Mouse (Mus musculus) cortical plate, adult 2 months (tissue): ENCODE data around the gene Fgfr2. TPM values are rescaled to one million over a fixed set of nuclear protein-coding genes. Genes with fewer than 3 reads are reported as not detected.
A peak's percentile ranks its signal among the peaks of the same experiment; 100 is the strongest.

Experiments
- H3K27ac ChIP-seq: fragments of 200-500 bp; 2 replicates; pipeline ENCODE4 v1.5.1; 2012; ENCODE audit warnings: low read length, control low read depth, inconsistent platforms; ENCODE audit not compliant: insufficient read depth
- H3K4me1 ChIP-seq: fragments of 200-500 bp; 2 replicates; pipeline ENCODE4 v1.6.1; 2011; ENCODE audit warnings: low read length; ENCODE audit not compliant: control insufficient read depth, insufficient read depth
- H3K4me3 ChIP-seq: fragments of 200-500 bp; 2 replicates; pipeline ENCODE4 v1.5.1; 2011; ENCODE audit warnings: mild to moderate bottlenecking, low read length, control low read depth; ENCODE audit not compliant: insufficient read depth
- CTCF ChIP-seq: fragments of 200-500 bp; IDR thresholded peaks from 2 replicates; pipeline ENCODE4 v1.5.1; 2011; ENCODE audit warnings: mild to moderate bottlenecking, control low read depth, low read length; ENCODE audit not compliant: insufficient read depth; ENCODE audit errors: extremely low read depth
- POLR2A ChIP-seq: fragments of 200-500 bp; IDR thresholded peaks from 2 replicates; pipeline ENCODE4 v1.6.1; 2011; ENCODE audit warnings: mild to moderate bottlenecking, low read length, control low read depth; ENCODE audit not compliant: insufficient read depth; ENCODE audit errors: extremely low read depth
- polyA plus RNA-seq: library from polyadenylated mRNA; depleted of rRNA; stranded (reverse); fragments of >200 nt; gene quantifications from 2 replicates; pipeline ENCODE4 v1.2.3, GENCODE M21; 2012

Fgfr2 gene
- polyA plus RNA-seq, 1 experiment: 50.4 TPM

DNA sequence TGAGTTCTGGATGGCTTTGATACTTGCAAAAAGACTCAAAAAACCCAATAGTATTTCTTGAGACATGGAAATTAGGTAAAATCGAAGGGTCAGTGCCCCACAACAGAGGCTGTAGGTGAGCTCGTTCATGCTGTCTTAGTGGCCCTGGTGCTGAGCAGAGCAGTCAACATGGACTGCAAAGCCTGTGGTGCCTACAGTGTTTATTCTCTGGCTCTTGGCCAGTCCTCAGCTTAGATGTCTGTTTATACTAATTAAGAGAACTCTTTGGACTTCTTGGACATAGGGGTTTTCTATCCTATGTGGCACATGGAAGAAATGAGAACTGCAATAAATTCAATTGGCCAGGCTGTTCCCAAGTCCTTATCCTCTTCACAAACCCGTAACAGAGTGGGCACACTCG is 2811.8 kb downstream of the Fgfr2 start:
- Histone ChIP-seq H3K4me3 (no peak overlapping the region), H3K27ac (no peak overlapping the region), H3K4me1 (no peaks in the 10 kb centered on the region)
- no peak for TF ChIP-seq POLR2A
- TF ChIP-seq CTCF: no peak

DNA sequence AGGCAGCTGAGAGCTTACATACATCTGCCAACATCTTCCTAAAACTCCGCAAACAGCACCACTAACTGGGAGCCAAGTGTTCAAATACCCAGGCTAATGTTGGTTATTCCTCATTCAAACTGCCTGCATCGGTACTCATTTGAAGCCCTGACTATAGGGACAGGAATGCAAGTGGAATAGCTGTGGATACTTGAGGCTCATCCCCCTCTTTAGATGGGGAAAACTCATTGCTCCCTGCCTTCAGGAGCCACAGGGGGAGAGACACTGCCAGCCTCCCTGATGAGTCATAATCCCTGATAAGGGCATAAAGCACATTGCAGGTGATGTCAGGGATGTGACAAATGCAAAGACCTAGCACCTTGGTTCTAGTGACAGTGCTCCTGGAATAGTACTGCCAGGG is 2814.0 kb downstream of the Fgfr2 start:
- H3K4me3 ChIP-seq: no peak overlapping the region
- H3K27ac ChIP-seq: no peak overlapping the region
- no peaks in the 10 kb centered on the region for H3K4me1 ChIP-seq
- TF ChIP-seq POLR2A: no peak
- TF ChIP-seq CTCF: no peak

DNA sequence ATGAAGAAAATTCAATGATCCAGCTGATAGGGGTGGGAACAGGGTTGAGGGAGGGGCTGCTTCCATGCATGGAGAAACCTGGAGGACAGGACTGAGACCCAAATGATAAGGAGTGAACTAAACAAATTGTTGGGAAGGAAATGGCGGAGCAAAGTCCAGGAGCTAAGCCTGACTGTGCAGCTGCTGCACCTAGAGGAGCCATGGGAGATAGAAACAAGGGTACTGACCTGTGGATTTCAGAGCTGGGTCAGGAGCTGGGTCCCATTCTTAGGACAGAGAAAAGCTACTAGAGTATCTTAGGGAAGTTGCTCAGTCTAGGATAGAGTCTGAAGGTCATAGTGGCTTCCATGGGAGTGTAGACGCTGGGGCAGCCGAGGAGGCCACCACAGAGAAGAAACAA is 2816.1 kb downstream of the Fgfr2 start:
- no peak overlapping the region for H3K4me3 ChIP-seq
- TF ChIP-seq CTCF (no peak), POLR2A (no peak)
- H3K27ac ChIP-seq: no peak overlapping the region
- no peaks in the 10 kb centered on the region for H3K4me1 ChIP-seq

DNA sequence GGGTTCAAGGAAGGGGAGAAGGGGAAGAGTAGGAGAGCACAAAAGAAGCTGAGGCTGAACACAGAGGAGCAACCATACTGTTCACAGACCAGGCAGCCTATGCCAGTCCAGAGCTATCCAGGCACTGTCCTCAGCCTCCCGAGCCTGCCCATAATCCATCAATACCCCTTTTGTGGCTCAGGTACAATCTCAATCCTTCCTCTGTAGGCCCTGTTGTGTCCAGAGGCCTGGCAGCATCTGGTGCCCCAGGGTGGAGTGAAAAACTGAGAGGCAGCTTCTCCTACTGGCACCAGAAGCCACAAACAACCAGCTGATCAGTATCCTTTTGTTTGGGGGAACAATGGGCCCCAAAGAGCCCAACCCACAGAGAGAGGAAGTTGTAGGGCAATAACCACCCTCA is 2818.5 kb downstream of the Fgfr2 start:
- H3K4me3 ChIP-seq: no peak overlapping the region
- H3K27ac ChIP-seq: peak overlapping the region; percentile 49; the same call in 1 of the 2 replicates
- TF ChIP-seq CTCF (no peak), POLR2A (no peak)
- no peaks in the 10 kb centered on the region for H3K4me1 ChIP-seq

DNA sequence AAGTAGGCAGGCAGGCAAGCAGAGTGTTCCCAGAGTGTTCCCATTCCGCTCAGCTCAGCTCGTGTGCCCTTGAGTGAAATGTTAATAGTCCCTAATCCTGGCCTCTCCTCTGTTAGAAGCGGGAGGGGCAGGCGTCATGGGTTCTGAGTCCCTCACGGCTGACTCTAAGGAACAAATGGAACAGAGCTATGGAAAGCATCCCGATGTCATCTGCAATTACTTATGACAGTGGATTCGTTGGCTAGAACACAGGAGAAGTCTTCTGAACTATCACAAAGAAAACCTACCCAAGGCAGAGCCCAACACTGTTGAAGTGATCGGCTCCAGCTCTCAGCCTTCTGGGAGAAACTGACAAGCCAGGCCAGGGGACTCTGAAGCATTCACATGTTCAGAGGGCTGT is 2819.7 kb downstream of the Fgfr2 start:
- Histone ChIP-seq H3K27ac (no peak overlapping the region), H3K4me3 (no peak overlapping the region), H3K4me1 (no peaks in the 10 kb centered on the region)
- TF ChIP-seq CTCF (no peak), POLR2A (no peak)

DNA sequence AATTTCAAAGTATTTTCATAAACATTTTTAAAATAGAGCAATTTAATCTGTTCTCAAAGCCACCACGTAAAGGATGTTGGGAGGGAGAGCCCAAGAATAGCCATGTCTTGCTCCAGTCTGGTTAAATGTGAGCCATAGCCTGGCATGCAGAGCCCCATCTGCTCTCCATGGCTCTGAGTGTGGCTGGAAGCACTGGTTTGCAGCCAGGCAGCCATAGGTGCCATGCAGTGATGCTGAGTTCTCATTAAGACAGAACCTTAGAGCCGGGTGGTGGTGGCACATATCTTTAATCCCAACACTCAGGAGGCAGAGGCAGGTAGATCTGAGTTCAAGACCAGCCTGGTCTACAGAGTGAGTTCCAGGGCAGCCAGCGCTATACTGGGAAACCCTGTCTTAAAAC is 2822.5 kb downstream of the Fgfr2 start:
- H3K4me1 ChIP-seq: no peaks in the 10 kb centered on the region
- no peak for TF ChIP-seq CTCF
- TF ChIP-seq POLR2A: no peak
- no peak overlapping the region for H3K4me3 ChIP-seq
- H3K27ac ChIP-seq: no peak overlapping the region

DNA sequence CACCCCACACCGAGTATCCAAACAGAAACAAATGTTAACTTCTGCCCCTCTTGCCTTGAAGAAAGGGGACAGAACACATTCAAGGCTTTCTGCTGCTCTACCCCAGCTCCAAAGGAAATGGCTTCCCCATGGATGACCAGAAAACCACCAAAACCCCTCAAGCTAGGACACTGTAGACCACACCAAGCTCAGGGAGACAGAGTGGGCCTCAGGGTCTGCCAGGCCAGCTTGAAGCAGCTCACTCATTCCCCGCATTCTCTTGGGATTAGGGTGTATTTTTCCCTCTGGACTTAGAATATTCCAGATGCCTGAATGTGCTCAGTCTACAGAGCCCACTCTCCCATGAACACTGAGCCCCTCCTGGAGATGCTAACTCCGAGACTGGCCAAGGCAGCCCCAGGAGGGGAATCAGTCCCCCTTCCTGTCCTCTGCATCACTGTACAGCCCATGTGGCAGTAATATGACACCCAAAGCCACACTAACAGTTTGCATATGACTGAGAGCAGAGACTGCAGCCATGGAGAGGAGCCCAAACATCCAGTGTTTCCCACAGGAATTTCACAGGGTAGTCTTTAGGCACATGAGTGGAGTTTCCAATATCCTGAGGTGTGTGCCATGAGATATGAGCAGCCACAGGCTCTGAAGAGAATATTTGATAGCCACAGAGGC is 2824.1 kb downstream of the Fgfr2 start:
- no peak overlapping the region for H3K4me3 ChIP-seq
- TF ChIP-seq POLR2A (no peak), CTCF (no peak)
- H3K4me1 ChIP-seq: no peaks in the 10 kb centered on the region
- no peak overlapping the region for H3K27ac ChIP-seq

DNA sequence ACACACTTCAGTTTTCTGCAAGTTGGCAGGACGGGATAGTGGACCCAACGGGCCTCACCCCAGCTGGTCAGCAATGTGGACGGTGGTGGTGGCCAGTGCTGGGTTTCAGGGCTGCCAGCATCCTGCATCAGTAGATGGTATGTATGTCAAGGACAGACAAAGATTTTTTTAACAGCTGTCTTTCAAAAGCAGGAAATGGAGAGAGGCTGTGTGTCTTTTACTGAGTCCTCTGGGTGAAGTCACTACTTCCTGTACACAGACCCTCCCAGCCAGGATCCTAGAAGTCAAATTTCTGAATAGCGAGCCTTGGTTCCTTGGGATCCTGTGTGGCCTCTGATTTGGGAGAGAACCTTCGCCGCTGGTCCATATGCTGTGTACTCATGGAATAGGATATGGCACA is 2832.0 kb downstream of the Fgfr2 start:
- Histone ChIP-seq H3K27ac (no peak overlapping the region), H3K4me1 (no peaks in the 10 kb centered on the region), H3K4me3 (no peak overlapping the region)
- TF ChIP-seq CTCF: no peak
- TF ChIP-seq POLR2A: no peak

DNA sequence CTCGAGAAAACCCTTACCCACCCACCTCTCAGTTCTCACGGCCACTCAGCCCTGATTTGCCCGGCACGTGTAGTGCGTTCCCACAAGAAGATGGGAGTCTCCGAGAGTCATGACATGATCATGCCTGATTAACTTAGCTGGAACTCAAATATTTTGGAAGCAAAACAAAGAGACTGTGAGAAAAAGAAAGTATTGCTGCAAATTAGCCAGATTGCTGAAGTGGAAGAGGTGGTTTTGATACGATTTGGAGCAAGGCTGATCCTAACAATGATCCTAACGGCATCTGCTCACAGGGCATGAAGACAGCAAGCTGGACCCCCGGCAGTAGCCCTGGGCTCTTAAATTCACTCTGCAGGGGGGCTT is 2833.7 kb downstream of the Fgfr2 start:
- no peak overlapping the region for H3K4me3 ChIP-seq
- no peaks in the 10 kb centered on the region for H3K4me1 ChIP-seq
- H3K27ac ChIP-seq: no peak overlapping the region
- no peak for TF ChIP-seq CTCF
- no peak for TF ChIP-seq POLR2A

DNA sequence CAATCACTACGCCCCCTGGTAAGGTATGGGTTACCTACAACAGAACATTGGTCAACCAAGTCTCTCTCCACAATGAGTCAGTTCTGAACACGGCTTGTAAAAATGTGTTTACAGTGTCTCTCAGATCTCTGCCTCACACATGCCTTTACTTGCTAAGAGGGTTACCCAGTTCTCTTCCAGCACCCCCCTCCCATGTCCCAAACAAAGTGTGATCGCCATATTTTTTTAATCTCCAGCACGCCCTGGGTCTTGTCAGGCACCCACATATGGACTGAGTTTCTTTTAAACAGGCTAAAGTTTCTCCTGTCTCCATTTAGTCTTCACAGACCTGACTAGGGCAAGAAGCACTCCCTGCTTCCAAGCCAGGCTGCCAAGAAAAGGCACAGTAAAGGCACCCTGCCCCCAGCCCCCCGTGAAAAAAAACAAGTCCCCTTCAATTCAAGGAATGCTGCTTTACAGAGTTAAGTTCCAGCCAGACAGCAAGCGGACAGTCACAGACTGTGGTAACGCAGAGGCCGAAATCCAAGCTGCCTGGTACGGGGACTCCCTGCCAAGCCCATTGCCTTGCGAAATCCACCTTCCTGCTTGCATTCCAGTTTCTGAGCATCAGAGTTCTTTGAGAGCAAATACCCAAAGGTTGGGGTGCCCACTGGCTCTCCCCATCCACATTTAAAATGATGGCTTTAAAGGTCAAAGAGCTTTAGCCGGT is 2834.3 kb downstream of the Fgfr2 start:
- no peak overlapping the region for H3K4me3 ChIP-seq
- TF ChIP-seq CTCF: no peak
- no peak for TF ChIP-seq POLR2A
- H3K4me1 ChIP-seq: no peaks in the 10 kb centered on the region
- H3K27ac ChIP-seq: no peak overlapping the region
